Mouse (Mus musculus): ENCODE measurements around the gene Moap1. TPM values are rescaled to one million over a fixed set of nuclear protein-coding genes. Genes with fewer than 3 reads are reported as not detected.

The Moap1 gene
- polyA plus RNA-seq, 1 experiment from 2014 or later: 52.3 TPM

Other genes starting within 250 kb of the Moap1 start
- 88.9 and 90.0 TPM in 2 replicates for gene Chga, start 188.7 kb downstream of the Moap1 start, polyA plus RNA-seq (2015; fragmentation: Nextera tagmentation; extraction: Ambion mirVana)
- 19.7 and 20.7 TPM in 2 replicates for gene Itpk1, start 38.7 kb downstream of the Moap1 start, polyA plus RNA-seq (2015; fragmentation: Nextera tagmentation; extraction: Ambion mirVana)
- gene Tmem251, start 101 bp upstream of the Moap1 start, polyA plus RNA-seq (2015; fragmentation: Nextera tagmentation; extraction: Ambion mirVana): 12.4 and 13.3 TPM in 2 replicates
- not detected in 2 replicates for gene Gm28051, start 14.1 kb upstream of the Moap1 start, polyA plus RNA-seq (2015; fragmentation: Nextera tagmentation; extraction: Ambion mirVana)
- 55.0 and 57.9 TPM in 2 replicates for gene Gon7, start 14.1 kb upstream of the Moap1 start, polyA plus RNA-seq (2015; fragmentation: Nextera tagmentation; extraction: Ambion mirVana)
- gene Ubr7, start 14.3 kb upstream of the Moap1 start, polyA plus RNA-seq (2015; fragmentation: Nextera tagmentation; extraction: Ambion mirVana): 39.0 and 41.7 TPM in 2 replicates
- gene Gm20604, start 15.0 kb upstream of the Moap1 start, polyA plus RNA-seq (2015; fragmentation: Nextera tagmentation; extraction: Ambion mirVana): 41.1 and 42.4 TPM in 2 replicates
- gene Btbd7, start 134.8 kb upstream of the Moap1 start, polyA plus RNA-seq (2015; fragmentation: Nextera tagmentation; extraction: Ambion mirVana): 19.2 and 20.3 TPM in 2 replicates
- not detected in 2 replicates for gene Cox8c, start 155.7 kb upstream of the Moap1 start, polyA plus RNA-seq (2015; fragmentation: Nextera tagmentation; extraction: Ambion mirVana)
- gene Unc79, start 205.2 kb upstream of the Moap1 start, polyA plus RNA-seq (2015; fragmentation: Nextera tagmentation; extraction: Ambion mirVana): 7.9 and 8.3 TPM in 2 replicates